24 mouse cellular contexts compared by ENCODE assay signal in genomic region chr8:75350141-75350540, GRCm38 (mm10). TPM values are rescaled to one million over a fixed set of nuclear protein-coding genes. Genes with fewer than 3 reads are reported as not detected.
DNase-seq lines count a peak whose midpoint lies in the region; ATAC-seq and TF ChIP-seq lines count a peak whose summit lies in the region.
"Had no signal": no experiment of that assay in that cellular context is flagged by ENCODE, and none has a peak within 500 bp of the region (broad histone marks: within the 10 kb centered on the region; RNA-seq: fewer than 3 reads in every experiment).

No protein-coding gene starts in this region.

- TF ChIP-seq CTCF in kidney, postnatal 0 days (IDR thresholded peaks at IDR 0.05; ENCODE audit: low read depth), result no peak

- no peaks in the 10 kb centered on the region for H3K9me3 ChIP-seq in kidney, embryonic 15.5 days (replicated peaks)
- no peaks in the 10 kb centered on the region for H3K9me3 ChIP-seq in kidney, postnatal 0 days (replicated peaks; ENCODE audit: low read length)
- no peaks in the 10 kb centered on the region for H3K9me3 ChIP-seq in kidney, embryonic 16.5 days (ENCODE audit: low read length)
- H3K9me3 ChIP-seq: embryonic facial prominence, embryonic 10.5 days; embryonic facial prominence, embryonic 12.5 days; forebrain, embryonic 13.5 days; forebrain, embryonic 15.5 days; G1E had no signal

- H3K27ac ChIP-seq in kidney, embryonic 15.5 days, result no peak overlapping the region
- H3K27ac ChIP-seq in kidney, postnatal 0 days, result no peak overlapping the region
- H3K27ac ChIP-seq in kidney, embryonic 16.5 days (ENCODE audit: low read length), result no peak overlapping the region
- H3K27ac ChIP-seq: embryonic facial prominence, embryonic 10.5 days; embryonic facial prominence, embryonic 12.5 days; forebrain, embryonic 13.5 days; forebrain, embryonic 15.5 days had no signal

- DNase-seq in kidney, adult 11 months, result peak; percentile 8
- no peak for DNase-seq in kidney, postnatal 10 days
- DNase-seq in kidney, adult 8-10 months, result peak; percentile 2 to 44
- DNase-seq in kidney, postnatal 0 days (ENCODE audit: low spot score), result peak; percentile 10
- DNase-seq: adrenal gland, adult 8-10 months; adrenal gland, postnatal 14 days; adrenal gland, postnatal 36 days; B cell, adult 2 months; cerebellum, adult 11-12 months; cerebellum, adult 2 months; cerebellum, adult 9-10 months; cerebellum, postnatal 10 days; cerebellum, postnatal 25 days had no signal

- H3K4me1 ChIP-seq in kidney, embryonic 15.5 days, result no peaks in the 10 kb centered on the region
- H3K4me1 ChIP-seq in kidney, postnatal 0 days (replicated peaks; ENCODE audit: insufficient read depth, low read length), result no peaks in the 10 kb centered on the region
- H3K4me1 ChIP-seq in kidney, embryonic 16.5 days (ENCODE audit: insufficient read depth, low read length), result no peaks in the 10 kb centered on the region
- H3K4me1 ChIP-seq: embryonic facial prominence, embryonic 10.5 days; embryonic facial prominence, embryonic 12.5 days; forebrain, embryonic 13.5 days; forebrain, embryonic 15.5 days had no signal

- no peak for ATAC-seq in kidney, embryonic 15.5 days (replicated peaks; ENCODE audit: low FRiP score)
- no peak for ATAC-seq in kidney, postnatal 0 days (replicated peaks; ENCODE audit: low FRiP score, low read depth)
- ATAC-seq in kidney, embryonic 16.5 days (ENCODE audit: low FRiP score, low TSS enrichment), result no peak
- ATAC-seq: activated CD4-positive, CD25-positive, alpha-beta regulatory T cell, adult 4 months; CD4-positive, CD25-positive, alpha-beta regulatory T cell, adult 4 months; forebrain, embryonic 13.5 days; forebrain, embryonic 15.5 days; Patski had no signal

- 48% methylated on average over 1 of the region's 1 CpGs for WGBS in kidney, embryonic 15.5 days
- 40% methylated on average over 1 of the region's 1 CpGs for WGBS in kidney, postnatal 0 days
- WGBS in kidney, embryonic 16.5 days, result 47% methylated on average over 1 of the region's 1 CpGs

- no peak overlapping the region for H3K4me3 ChIP-seq in kidney, embryonic 15.5 days (replicated peaks)
- H3K4me3 ChIP-seq in kidney, postnatal 0 days (replicated peaks; ENCODE audit: low read depth, low read length), result no peak overlapping the region
- no peak overlapping the region for H3K4me3 ChIP-seq in kidney, embryonic 16.5 days (ENCODE audit: low read length)
- H3K4me3 ChIP-seq: embryonic facial prominence, embryonic 10.5 days; embryonic facial prominence, embryonic 12.5 days; forebrain, embryonic 13.5 days; forebrain, embryonic 15.5 days had no signal

- H3K27me3 ChIP-seq in kidney, embryonic 15.5 days, result no peaks in the 10 kb centered on the region
- H3K27me3 ChIP-seq in kidney, postnatal 0 days (ENCODE audit: insufficient read depth, low read length), result no peaks in the 10 kb centered on the region
- no peaks in the 10 kb centered on the region for H3K27me3 ChIP-seq in kidney, embryonic 16.5 days (ENCODE audit: insufficient read depth, low read length)
- H3K27me3 ChIP-seq: embryonic facial prominence, embryonic 12.5 days; forebrain, embryonic 13.5 days; forebrain, embryonic 15.5 days; Patski had no signal

- no peak overlapping the region for H3K9ac ChIP-seq in kidney, embryonic 15.5 days
- no peak overlapping the region for H3K9ac ChIP-seq in kidney, postnatal 0 days (ENCODE audit: low read depth, low read length)
- H3K9ac ChIP-seq in kidney, embryonic 16.5 days (replicated peaks; ENCODE audit: low read length), result no peak overlapping the region
- H3K9ac ChIP-seq: embryonic facial prominence, embryonic 12.5 days; forebrain, embryonic 13.5 days; forebrain, embryonic 15.5 days had no signal

- H3K4me2 ChIP-seq in kidney, embryonic 15.5 days, result no peak overlapping the region
- H3K4me2 ChIP-seq in kidney, postnatal 0 days (ENCODE audit: low read length), result no peak overlapping the region
- no peak overlapping the region for H3K4me2 ChIP-seq in kidney, embryonic 16.5 days (replicated peaks; ENCODE audit: low read depth, low read length)
- H3K4me2 ChIP-seq: embryonic facial prominence, embryonic 12.5 days; forebrain, embryonic 13.5 days; forebrain, embryonic 15.5 days had no signal

- H3K36me3 ChIP-seq in kidney, embryonic 15.5 days, result no peaks in the 10 kb centered on the region
- H3K36me3 ChIP-seq in kidney, postnatal 0 days (ENCODE audit: insufficient read depth, low read length), result no peaks in the 10 kb centered on the region
- H3K36me3 ChIP-seq in kidney, embryonic 16.5 days (ENCODE audit: insufficient read depth, low read length), result no peaks in the 10 kb centered on the region
- H3K36me3 ChIP-seq: embryonic facial prominence, embryonic 10.5 days; embryonic facial prominence, embryonic 12.5 days; forebrain, embryonic 15.5 days; G1E had no signal

RNA-seq across cellular contexts. Expression of gene Gm10358, which starts 56.2 kb away (rescaled TPM):
- not detected in 2 replicates for polyA plus RNA-seq in kidney, embryonic 15.5 days (2015; fragmentation: Nextera tagmentation; extraction: Ambion mirVana)
- polyA plus RNA-seq in kidney, postnatal 0 days (2015; fragmentation: Nextera tagmentation; extraction: Ambion mirVana), result 0.13 and 0.15 TPM in 2 replicates
- 0.27 TPM in 1 of 2 replicates, not detected in the other for polyA plus RNA-seq in kidney, embryonic 16.5 days (2015; fragmentation: Nextera tagmentation; extraction: Ambion mirVana)
- polyA plus RNA-seq: embryonic facial prominence, embryonic 10.5 days; embryonic facial prominence, embryonic 12.5 days; embryonic facial prominence, embryonic 14.5 days; forebrain, embryonic 15.5 days; G1E had no signal
